ENCODE assay signal across 13 mouse cellular contexts in genomic region chr8:95205946-95206345, GRCm38 (mm10). TPM values are rescaled to one million over a fixed set of nuclear protein-coding genes. Genes with fewer than 3 reads are reported as not detected.
A peak's percentile ranks its signal among the peaks of the same experiment; 100 is the strongest.
DNase-seq lines count a peak whose midpoint lies in the region; ATAC-seq lines count a peak whose summit lies in the region.
"Had no signal": no experiment of that assay in that cellular context is flagged by ENCODE, and none has a peak within 500 bp of the region (broad histone marks: within the 10 kb centered on the region; RNA-seq: fewer than 3 reads in every experiment).

No protein-coding gene starts in this region.

- no peaks in the 10 kb centered on the region for H3K36me3 ChIP-seq in forebrain, embryonic 12.5 days (replicated peaks)
- H3K36me3 ChIP-seq in forebrain, embryonic 10.5 days (replicated peaks): no peaks in the 10 kb centered on the region
- no peaks in the 10 kb centered on the region for H3K36me3 ChIP-seq in midbrain, embryonic 12.5 days
- H3K36me3 ChIP-seq: liver, embryonic 15.5 days had no signal

- 16% methylated on average over 8 of the region's 8 CpGs for WGBS in forebrain, embryonic 12.5 days
- 51% methylated on average over 8 of the region's 8 CpGs for WGBS in forebrain, embryonic 10.5 days
- WGBS in midbrain, embryonic 12.5 days: 24% methylated on average over 8 of the region's 8 CpGs

- no peaks in the 10 kb centered on the region; the same call in 1 of the 2 replicates for H3K27me3 ChIP-seq in forebrain, embryonic 12.5 days
- H3K27me3 ChIP-seq in forebrain, embryonic 10.5 days (ENCODE audit: poor library complexity, severe bottlenecking): no peaks in the 10 kb centered on the region
- H3K27me3 ChIP-seq in midbrain, embryonic 12.5 days: no peaks in the 10 kb centered on the region
- H3K27me3 ChIP-seq: liver, embryonic 15.5 days; Patski had no signal

- 0 out of 2 replicates have a peak, but pooled peaks have one; percentile 20 for ATAC-seq in forebrain, embryonic 12.5 days (ENCODE audit: low FRiP score)
- ATAC-seq in midbrain, embryonic 12.5 days (ENCODE audit: low FRiP score, low read depth): peak; percentile 36; the same call in 1 of the 2 replicates
- no peak for ATAC-seq in CD4-positive, CD25-positive, alpha-beta regulatory T cell, adult 4 months
- ATAC-seq: Patski had no signal

- peak overlapping the region; percentile 74 for H3K27ac ChIP-seq in forebrain, embryonic 12.5 days
- no peak overlapping the region for H3K27ac ChIP-seq in forebrain, embryonic 10.5 days
- peak overlapping the region; percentile 69 for H3K27ac ChIP-seq in midbrain, embryonic 12.5 days (replicated peaks)
- H3K27ac ChIP-seq: layer of hippocampus, adult 2 months; liver, embryonic 15.5 days had no signal

- no peak overlapping the region for H3K4me2 ChIP-seq in forebrain, embryonic 12.5 days
- H3K4me2 ChIP-seq in midbrain, embryonic 12.5 days (replicated peaks): no peak overlapping the region
- H3K4me2 ChIP-seq: liver, embryonic 15.5 days had no signal

- no peaks in the 10 kb centered on the region for H3K9me3 ChIP-seq in forebrain, embryonic 12.5 days
- H3K9me3 ChIP-seq in forebrain, embryonic 10.5 days: no peaks in the 10 kb centered on the region
- no peaks in the 10 kb centered on the region for H3K9me3 ChIP-seq in midbrain, embryonic 12.5 days
- H3K9me3 ChIP-seq: liver, embryonic 15.5 days had no signal

- no peak overlapping the region for H3K9ac ChIP-seq in forebrain, embryonic 12.5 days
- H3K9ac ChIP-seq in midbrain, embryonic 12.5 days (replicated peaks): no peak overlapping the region
- H3K9ac ChIP-seq: liver, embryonic 15.5 days had no signal

- H3K4me1 ChIP-seq in forebrain, embryonic 12.5 days: peaks cover 10% of the 10 kb centered on the region
- peaks cover 13% of the 10 kb centered on the region for H3K4me1 ChIP-seq in forebrain, embryonic 10.5 days
- H3K4me1 ChIP-seq in midbrain, embryonic 12.5 days: no peaks in the 10 kb centered on the region

- no peak overlapping the region for H3K4me3 ChIP-seq in forebrain, embryonic 12.5 days (replicated peaks)
- no peak overlapping the region for H3K4me3 ChIP-seq in forebrain, embryonic 10.5 days
- no peak overlapping the region for H3K4me3 ChIP-seq in midbrain, embryonic 12.5 days
- H3K4me3 ChIP-seq: layer of hippocampus, adult 2 months; liver, embryonic 15.5 days had no signal

- DNase-seq in forebrain, embryonic 10.5 days (ENCODE audit: extremely low spot score, low spot score): no peak
- peak; percentile 39 for DNase-seq in retina, postnatal 1 day
- no peak for DNase-seq in retina, embryonic 14.5 days (ENCODE audit: low spot score)
- no peak for DNase-seq in gastrocnemius, postnatal 25 days
- DNase-seq in thymus, postnatal 14 days: no peak
- DNase-seq: heart, adult 18-20 months; thymus, adult 18-20 months had no signal

RNA-seq across cellular contexts. Expression of gene Kifc3, which starts 3.3 kb away (rescaled TPM):
- polyA plus RNA-seq in forebrain, embryonic 12.5 days (2016; fragmentation: Nextera tagmentation; extraction: Ambion mirVana): 7.8 and 8.3 TPM in 2 replicates
- 4.4 and 5.5 TPM in 2 replicates for polyA plus RNA-seq in forebrain, embryonic 10.5 days (2016; fragmentation: Nextera tagmentation; extraction: Ambion mirVana)
- polyA plus RNA-seq in midbrain, embryonic 12.5 days (2016; fragmentation: Nextera tagmentation; extraction: Ambion mirVana): 10.0 and 10.4 TPM in 2 replicates
- polyA plus RNA-seq in CD4-positive, CD25-positive, alpha-beta regulatory T cell, adult 4 months (2017; shearing (Covaris generic)): not detected
- total RNA-seq in gastrocnemius, postnatal 25 days (2021): 10 to 100 TPM in 1 of 2 experiments, 1 to 10 TPM in 1; 7.8 to 10.6 TPM
